11 mouse cellular contexts compared by ENCODE assay signal in genomic region chr7:80035086-80035485, GRCm38 (mm10). TPM values are rescaled to one million over a fixed set of nuclear protein-coding genes. Genes with fewer than 3 reads are reported as not detected.
DNase-seq lines count a peak whose midpoint lies in the region; ATAC-seq lines count a peak whose summit lies in the region.
"Had no signal": no experiment of that assay in that cellular context is flagged by ENCODE, and none has a peak within 500 bp of the region (broad histone marks: within the 10 kb centered on the region; RNA-seq: fewer than 3 reads in every experiment).

No protein-coding gene starts in this region.

- H3K4me1 ChIP-seq in brown adipose tissue, adult 24 weeks (ENCODE audit: control insufficient read depth, insufficient read depth, insufficient read length, low read length): peaks cover 47% of the 10 kb centered on the region
- H3K4me1 ChIP-seq in heart, embryonic 16.5 days (ENCODE audit: control insufficient read depth, insufficient read depth, low read length): peaks cover 45% of the 10 kb centered on the region
- peaks cover 43% of the 10 kb centered on the region for H3K4me1 ChIP-seq in liver, embryonic 16.5 days (ENCODE audit: control insufficient read depth, low read depth, low read length)

- H3K4me3 ChIP-seq in brown adipose tissue, adult 24 weeks (ENCODE audit: insufficient read depth, low read depth, low read length): no peak overlapping the region
- no peak overlapping the region for H3K4me3 ChIP-seq in heart, embryonic 16.5 days (ENCODE audit: low read length)
- no peak overlapping the region for H3K4me3 ChIP-seq in liver, embryonic 16.5 days (ENCODE audit: low read depth, low read length)
- H3K4me3 ChIP-seq: forebrain, embryonic 13.5 days had no signal

- ATAC-seq in heart, embryonic 16.5 days (replicated peaks; ENCODE audit: extremely low read depth, insufficient read depth, low FRiP score): no peak
- ATAC-seq in liver, embryonic 16.5 days (ENCODE audit: low read depth): no peak
- ATAC-seq: forebrain, embryonic 13.5 days had no signal

- H3K9me3 ChIP-seq in heart, embryonic 16.5 days (replicated peaks; ENCODE audit: control insufficient read depth, low read length): no peaks in the 10 kb centered on the region
- H3K9me3 ChIP-seq in liver, embryonic 16.5 days (replicated peaks; ENCODE audit: control insufficient read depth, low read length): no peaks in the 10 kb centered on the region
- H3K9me3 ChIP-seq: forebrain, embryonic 13.5 days had no signal

- H3K9ac ChIP-seq in heart, embryonic 16.5 days (ENCODE audit: low read length): peak overlapping the region; percentile 37; the same call in 1 of the 2 replicates
- H3K9ac ChIP-seq in liver, embryonic 16.5 days (ENCODE audit: low read depth, low read length): no peak overlapping the region
- H3K9ac ChIP-seq: forebrain, embryonic 13.5 days; liver, embryonic 14.5 days had no signal

- 53% methylated on average over 6 of the region's 6 CpGs for WGBS in heart, embryonic 16.5 days
- 53% methylated on average over 6 of the region's 6 CpGs for WGBS in liver, embryonic 16.5 days (ENCODE audit: insufficient replicate concordance)

- H3K4me2 ChIP-seq in heart, embryonic 16.5 days (ENCODE audit: low read depth, low read length): no peak overlapping the region
- H3K4me2 ChIP-seq in liver, embryonic 16.5 days (ENCODE audit: low read depth, low read length): no peak overlapping the region
- H3K4me2 ChIP-seq: forebrain, embryonic 13.5 days had no signal

- H3K27ac ChIP-seq in brown adipose tissue, adult 24 weeks (replicated peaks; ENCODE audit: low read depth, low read length): peak overlapping the region; percentile 79
- H3K27ac ChIP-seq in heart, embryonic 16.5 days (ENCODE audit: low read length): peak overlapping the region; percentile 68
- peak overlapping the region; percentile 48 for H3K27ac ChIP-seq in liver, embryonic 16.5 days (ENCODE audit: low read length)
- H3K27ac ChIP-seq: forebrain, embryonic 13.5 days; liver, embryonic 14.5 days had no signal

- DNase-seq in kidney, adult 9 months: peak; percentile 36
- no peak for DNase-seq in kidney, adult 18-20 months
- no peak for DNase-seq in right cerebral cortex, adult 2 months (ENCODE audit: low spot score in 2 of 2)
- DNase-seq in retina, embryonic 14.5 days (ENCODE audit: low spot score): no peak
- DNase-seq: cerebellum, adult 9-10 months; thymus, postnatal 25 days had no signal

- no peaks in the 10 kb centered on the region for H3K27me3 ChIP-seq in heart, embryonic 16.5 days (ENCODE audit: control insufficient read depth, insufficient read depth, low read length)
- no peaks in the 10 kb centered on the region for H3K27me3 ChIP-seq in liver, embryonic 16.5 days (ENCODE audit: control insufficient read depth, insufficient read depth, low read depth, low read length)
- H3K27me3 ChIP-seq: forebrain, embryonic 13.5 days had no signal

- H3K36me3 ChIP-seq in heart, embryonic 16.5 days (ENCODE audit: control insufficient read depth, insufficient read depth): no peaks in the 10 kb centered on the region
- H3K36me3 ChIP-seq in liver, embryonic 16.5 days (ENCODE audit: control insufficient read depth, insufficient read depth): no peaks in the 10 kb centered on the region

RNA-seq across cellular contexts. Expression of gene Zfp710, which starts 10.5 kb away (rescaled TPM):
- polyA plus RNA-seq in brown adipose tissue, adult 24 weeks (2012; ENCODE audit: insufficient read depth, insufficient read length, missing spikeins): 6.4 and 7.7 TPM in 2 replicates
- polyA plus RNA-seq in heart, embryonic 16.5 days (2015; fragmentation: Nextera tagmentation; extraction: Ambion mirVana): 12.4 and 12.6 TPM in 2 replicates
- polyA plus RNA-seq in liver, embryonic 16.5 days (2015; fragmentation: Nextera tagmentation; extraction: Ambion mirVana): 6.8 and 7.4 TPM in 2 replicates
